ENCODE assay signal across 14 mouse cellular contexts in the genomic region with DNA sequence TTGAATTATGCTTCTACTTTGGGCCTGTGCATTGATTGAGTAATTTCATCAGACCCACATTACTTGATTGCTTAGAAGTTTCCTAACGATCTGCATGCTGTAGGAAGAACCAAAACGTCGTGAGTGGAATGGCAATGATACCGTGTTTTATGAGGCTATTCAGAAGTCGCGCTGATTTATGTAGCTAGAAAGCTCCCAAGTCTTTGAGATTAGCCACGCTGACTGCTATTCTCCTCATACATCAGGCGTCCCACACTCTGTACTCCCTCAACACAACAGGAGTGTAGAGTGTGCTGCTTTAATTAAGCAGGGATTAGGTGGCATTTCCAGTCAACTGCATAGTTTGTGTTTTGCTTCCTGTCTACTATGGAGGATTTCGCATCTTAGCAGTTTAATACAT. TPM values are rescaled to one million over a fixed set of nuclear protein-coding genes. Genes with fewer than 3 reads are reported as not detected.
DNase-seq lines count a peak whose midpoint lies in the region; ATAC-seq lines count a peak whose summit lies in the region.
"Had no signal": no experiment of that assay in that cellular context is flagged by ENCODE, and none has a peak within 500 bp of the region (broad histone marks: within the 10 kb centered on the region; RNA-seq: fewer than 3 reads in every experiment).

No protein-coding gene starts in this region.

- peak; percentile 28 for DNase-seq in embryo, embryonic 10 days (ENCODE audit: low spot score)
- no peak for DNase-seq in embryo, embryonic 9.5 days (ENCODE audit: extremely low spot score)
- DNase-seq in embryo, embryonic 11 days = peak; percentile 64
- DNase-seq in midbrain, embryonic 11.5 days (ENCODE audit: low spot score, missing footprints) = peak; percentile 89
- DNase-seq in ovary, postnatal 36 days (ENCODE audit: low spot score) = no peak
- no peak for DNase-seq in urinary bladder, adult 2 months (ENCODE audit: low spot score)
- DNase-seq: gastrocnemius, postnatal 10 days; heart, postnatal 4 days had no signal

- H3K9ac ChIP-seq in midbrain, embryonic 11.5 days (ENCODE audit: low read length) = no peak overlapping the region
- no peak overlapping the region for H3K9ac ChIP-seq in neural tube, embryonic 14.5 days (replicated peaks; ENCODE audit: low read depth, low read length)
- H3K9ac ChIP-seq: liver, embryonic 12.5 days had no signal

- no peaks in the 10 kb centered on the region for H3K36me3 ChIP-seq in midbrain, embryonic 11.5 days (ENCODE audit: control insufficient read depth, insufficient read depth, low read length)
- H3K36me3 ChIP-seq in neural tube, embryonic 14.5 days (ENCODE audit: control insufficient read depth, insufficient read depth, low read length) = no peaks in the 10 kb centered on the region
- H3K36me3 ChIP-seq: G1E; heart, embryonic 10.5 days; liver, embryonic 12.5 days had no signal

- H3K4me2 ChIP-seq in midbrain, embryonic 11.5 days = no peak overlapping the region; the same call in 1 of the 2 replicates
- peak overlapping the region; percentile 29 for H3K4me2 ChIP-seq in neural tube, embryonic 14.5 days (ENCODE audit: low read depth, low read length)
- H3K4me2 ChIP-seq: liver, embryonic 12.5 days had no signal

- H3K4me1 ChIP-seq in midbrain, embryonic 11.5 days (ENCODE audit: control insufficient read depth, insufficient read depth, low read length) = no peaks in the 10 kb centered on the region; the same call in 1 of the 2 replicates
- peaks cover 16% of the 10 kb centered on the region; the same call in 1 of the 2 replicates for H3K4me1 ChIP-seq in neural tube, embryonic 14.5 days (ENCODE audit: control insufficient read depth, insufficient read depth, low read length)
- H3K4me1 ChIP-seq: heart, embryonic 10.5 days; liver, embryonic 12.5 days had no signal

- peaks cover 3% of the 10 kb centered on the region; the same call in 1 of the 2 replicates for H3K27me3 ChIP-seq in midbrain, embryonic 11.5 days (ENCODE audit: control insufficient read depth, insufficient read depth, low read length)
- no peaks in the 10 kb centered on the region for H3K27me3 ChIP-seq in neural tube, embryonic 14.5 days (ENCODE audit: control insufficient read depth, insufficient read depth, low read length)

- H3K9me3 ChIP-seq in midbrain, embryonic 11.5 days (ENCODE audit: control insufficient read depth, low read length) = no peaks in the 10 kb centered on the region
- H3K9me3 ChIP-seq in neural tube, embryonic 14.5 days (ENCODE audit: control insufficient read depth, low read length) = no peaks in the 10 kb centered on the region
- H3K9me3 ChIP-seq: heart, embryonic 10.5 days; liver, embryonic 12.5 days had no signal

- no peak overlapping the region for H3K4me3 ChIP-seq in midbrain, embryonic 11.5 days (ENCODE audit: low read depth, low read length)
- H3K4me3 ChIP-seq in neural tube, embryonic 14.5 days (ENCODE audit: low read depth, low read length) = peak overlapping the region; percentile 4; the same call in 1 of the 2 replicates
- H3K4me3 ChIP-seq: heart, embryonic 10.5 days; liver, embryonic 12.5 days had no signal

- ATAC-seq in midbrain, embryonic 11.5 days (ENCODE audit: low FRiP score) = peak; percentile 36; the same call in 1 of the 2 replicates
- ATAC-seq in neural tube, embryonic 14.5 days (ENCODE audit: low read depth) = peak; percentile 60; the same call in 1 of the 2 replicates
- ATAC-seq: liver, embryonic 12.5 days; lung, postnatal 0 days had no signal

- WGBS in midbrain, embryonic 11.5 days = 38% methylated on average over 9 of the region's 9 CpGs
- 13% methylated on average over 9 of the region's 9 CpGs for WGBS in neural tube, embryonic 14.5 days

- no peak overlapping the region for H3K27ac ChIP-seq in midbrain, embryonic 11.5 days (ENCODE audit: low read depth, low read length)
- H3K27ac ChIP-seq in neural tube, embryonic 14.5 days (ENCODE audit: low read depth, low read length) = no peak overlapping the region
- H3K27ac ChIP-seq: heart, embryonic 10.5 days; liver, embryonic 12.5 days had no signal

RNA-seq across cellular contexts. Expression of a gene that starts 4.1 kb away (rescaled TPM):
- polyA plus RNA-seq in midbrain, embryonic 11.5 days (2014; fragmentation: Nextera tagmentation; extraction: Ambion mirVana) = 1.9 TPM in 2 replicates
- polyA plus RNA-seq in neural tube, embryonic 14.5 days (2014; fragmentation: Nextera tagmentation; extraction: Ambion mirVana) = 18.2 and 25.1 TPM in 2 replicates
- 0.14 and 0.31 TPM in 2 replicates for polyA plus RNA-seq in urinary bladder, adult 2 months (2012; rRNA removed)
- polyA plus RNA-seq: C2C12; liver, embryonic 12.5 days had no signal

Comparison
In these comparisons a context has a peak if more than half of its experiments do, and no peak if none do; other contexts are left out.
1. DNase-seq: peak in embryo, embryonic 10 days (single experiment), embryo, embryonic 11 days (single experiment) and midbrain, embryonic 11.5 days (single experiment); none in embryo, embryonic 9.5 days (single experiment), ovary, postnatal 36 days (single experiment) and urinary bladder, adult 2 months (single experiment).